Mouse (Mus musculus) neural tube, embryonic 15.5 days (tissue): ENCODE data around the gene Kpna1. TPM values are rescaled to one million over a fixed set of nuclear protein-coding genes. Genes with fewer than 3 reads are reported as not detected.

ENCODE experiments used
- ATAC-seq: fragments of 200-750 bp; cut with Nextera tagmentation; 2 replicates; pipeline ENCODE4 v1.8.0; 2017; ENCODE audit warnings: mild to moderate bottlenecking, moderate TSS enrichment, moderate library complexity; ENCODE audit not compliant: low FRiP score
- H3K27ac ChIP-seq: fragments of 300-500 bp; sonication (generic); replicated peaks from 2 replicates; pipeline ENCODE4 v1.5.1; 2015; ENCODE audit warnings: mild to moderate bottlenecking, inconsistent platforms
- H3K27me3 ChIP-seq: fragments of 300-500 bp; sonication (generic); replicated peaks from 2 replicates; pipeline ENCODE4 v1.6.1; 2015; ENCODE audit warnings: inconsistent platforms
- H3K36me3 ChIP-seq: fragments of 300-500 bp; sonication (generic); 2 replicates; pipeline ENCODE4 v1.6.1; 2015; ENCODE audit warnings: inconsistent platforms
- H3K4me1 ChIP-seq: fragments of 300-500 bp; sonication (generic); 2 replicates; pipeline ENCODE4 v1.6.1; 2015; ENCODE audit warnings: inconsistent platforms
- H3K4me2 ChIP-seq: fragments of 300-500 bp; sonication (generic); 2 replicates; pipeline ENCODE4 v1.6.1; 2015; ENCODE audit warnings: inconsistent platforms, mild to moderate bottlenecking, moderate library complexity
- H3K4me3 ChIP-seq: fragments of 300-500 bp; sonication (generic); replicated peaks from 2 replicates; pipeline ENCODE4 v1.5.1; 2015; ENCODE audit warnings: mild to moderate bottlenecking, inconsistent platforms
- H3K9ac ChIP-seq: fragments of 300-500 bp; sonication (generic); replicated peaks from 2 replicates; pipeline ENCODE4 v1.6.1; 2015; ENCODE audit warnings: mild to moderate bottlenecking, inconsistent platforms
- H3K9me3 ChIP-seq: fragments of 300-500 bp; sonication (generic); replicated peaks from 2 replicates; pipeline ENCODE4 v1.6.1; 2016; ENCODE audit warnings: inconsistent platforms
- WGBS: fragments of 180-500 bp; shearing (Covaris S2); methylation state at CpG from one replicate; pipeline ENCODE4 v1.1.7; 2015; ENCODE audit warnings: mixed read lengths; 5-methylcytosine and 5-hydroxymethylcytosine counted together
- polyA plus RNA-seq: library from polyadenylated mRNA; unstranded; fragments of >200 nt; fragmentation: Nextera tagmentation; extraction: Ambion mirVana; gene quantifications from 2 replicates; pipeline ENCODE4 v1.2.1, GENCODE M21; 2015

Kpna1 gene
- polyA plus RNA-seq, 1 experiment from 2014 or later, result 65.6 TPM

DNA sequence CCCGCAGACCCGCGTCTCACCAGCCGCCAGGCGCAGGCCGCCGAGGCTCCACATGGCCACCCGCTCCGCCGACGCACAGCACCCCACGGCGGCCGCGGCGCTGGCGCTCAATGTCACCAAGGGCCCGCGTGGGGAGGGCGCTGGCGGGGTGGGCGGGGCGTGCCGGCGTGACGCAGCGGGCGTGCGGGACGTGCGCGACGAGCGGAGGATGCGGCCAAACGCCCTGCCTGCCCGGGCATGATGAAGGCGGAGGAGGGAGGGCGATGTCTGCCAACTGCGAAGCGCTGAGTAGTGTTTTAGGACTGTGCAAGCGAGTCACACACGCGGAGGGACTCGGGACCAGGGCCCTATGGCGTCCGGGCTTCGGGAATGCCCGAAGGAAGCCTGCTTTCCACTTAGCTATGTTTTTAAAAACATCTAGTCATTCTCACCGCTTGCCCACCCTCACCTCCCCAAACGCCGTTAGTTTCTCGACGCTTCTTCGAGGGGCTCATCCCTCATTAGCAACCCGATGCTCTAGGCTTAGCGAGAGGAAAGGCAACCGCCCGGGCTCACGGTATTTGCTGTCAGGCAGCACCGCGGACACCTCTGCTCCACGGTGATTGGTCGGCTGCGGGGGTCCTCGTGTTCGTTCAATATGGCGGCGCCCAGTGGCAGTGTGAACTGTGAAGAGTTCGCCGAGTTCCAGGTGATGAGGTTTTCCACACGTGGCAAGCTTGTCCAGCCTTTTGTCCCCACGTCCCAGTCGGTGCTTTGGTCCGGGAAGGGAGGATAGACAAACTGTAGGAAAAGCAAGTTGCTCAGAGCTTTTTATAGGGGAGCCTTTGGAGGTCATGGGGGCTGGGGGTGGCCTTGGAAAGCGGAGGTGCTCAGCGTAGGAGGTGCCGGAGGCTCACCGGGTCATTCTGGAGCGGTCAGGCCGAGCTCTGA, 93.2 kb downstream of the Kpna1 start, which contains the start of the genes Fam162a and Ccdc58:
Fam162a (minus strand) TSS at position 145 of the 930 bp plus-strand sequence.
Ccdc58 (plus strand) TSS at position 236 of the 930 bp plus-strand sequence.
- Histone ChIP-seq H3K4me3 (peak within 1 kb of the TSS; percentile 86), H3K27me3 (no peaks in the 10 kb centered on the region), H3K4me2 (peak within 1 kb of the TSS; percentile 85), H3K9ac (peak within 1 kb of the TSS; percentile 89), H3K9me3 (no peaks in the 10 kb centered on the region), H3K27ac (peak within 1 kb of the TSS; percentile 100), H3K4me1 (peaks cover 27% of the 10 kb centered on the region), H3K36me3 (no peaks in the 10 kb centered on the region)
- peak; percentile 98 for ATAC-seq
- WGBS, result under 1% methylated on average over 78 of the region's 81 CpGs

DNA sequence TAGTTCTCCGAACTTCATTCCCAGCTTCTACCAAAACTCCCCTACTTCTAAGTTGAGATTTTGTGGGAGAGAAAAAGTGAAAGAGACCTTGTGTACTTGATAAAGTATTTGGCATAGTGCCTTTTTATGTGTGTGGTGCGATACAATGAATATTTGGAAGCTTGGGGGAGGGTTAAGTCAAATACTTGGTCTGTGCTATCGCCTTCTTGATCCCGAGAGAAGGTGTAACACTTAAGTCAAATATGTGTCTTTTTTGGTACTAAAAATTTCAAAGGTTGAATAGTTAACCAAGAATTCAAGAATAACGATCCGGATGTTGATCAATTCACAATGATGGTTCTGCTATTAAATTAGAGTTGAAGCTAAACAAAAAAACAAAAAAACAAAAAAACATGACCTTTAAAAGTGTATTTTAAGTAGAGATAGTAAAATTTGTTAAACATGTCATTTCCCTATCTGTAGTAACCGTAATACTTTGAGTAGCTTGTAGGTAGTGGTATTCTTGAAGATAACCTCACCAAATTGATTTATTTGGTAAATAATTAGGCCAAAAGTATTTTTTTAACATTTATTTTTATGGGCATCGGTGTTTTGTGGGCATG, 94.0 kb downstream of the Kpna1 start:
- WGBS, result 27% methylated on average over 8 of the region's 8 CpGs
- peak overlapping the region; percentile 86 for H3K4me3 ChIP-seq
- H3K36me3 ChIP-seq, result no peaks in the 10 kb centered on the region
- ATAC-seq, result no peak
- no peaks in the 10 kb centered on the region for H3K9me3 ChIP-seq
- peak overlapping the region; percentile 89 for H3K9ac ChIP-seq
- peaks cover 27% of the 10 kb centered on the region for H3K4me1 ChIP-seq
- H3K27ac ChIP-seq, result peak overlapping the region; percentile 100
- H3K4me2 ChIP-seq, result peak overlapping the region; percentile 85
- H3K27me3 ChIP-seq, result no peaks in the 10 kb centered on the region

GRCm38 (mm10) chr16:36074772-36075171, 96.2 kb downstream of the Kpna1 start:
- H3K4me3 ChIP-seq, result no peak overlapping the region
- H3K4me1 ChIP-seq, result peaks cover 13% of the 10 kb centered on the region
- no peaks in the 10 kb centered on the region for H3K36me3 ChIP-seq
- H3K27me3 ChIP-seq, result no peaks in the 10 kb centered on the region
- no peak overlapping the region for H3K27ac ChIP-seq
- ATAC-seq, result no peak
- 91% methylated on average over 3 of the region's 3 CpGs for WGBS
- H3K4me2 ChIP-seq, result no peak overlapping the region
- H3K9ac ChIP-seq, result no peak overlapping the region
- H3K9me3 ChIP-seq, result no peaks in the 10 kb centered on the region

GRCm38 (mm10) chr16:36079916-36080315, 101.4 kb downstream of the Kpna1 start:
- no peaks in the 10 kb centered on the region for H3K27me3 ChIP-seq
- no peak overlapping the region for H3K4me2 ChIP-seq
- 98% methylated on average over 3 of the region's 3 CpGs for WGBS
- ATAC-seq, result no peak
- H3K27ac ChIP-seq, result no peak overlapping the region
- H3K9me3 ChIP-seq, result no peaks in the 10 kb centered on the region
- H3K4me1 ChIP-seq, result no peaks in the 10 kb centered on the region
- no peak overlapping the region for H3K4me3 ChIP-seq
- H3K9ac ChIP-seq, result no peak overlapping the region
- peaks cover 7% of the 10 kb centered on the region; the same call in 1 of the 2 replicates for H3K36me3 ChIP-seq

Other genes with a start within 250 kb of the Kpna1 start
- gene Dirc2, start 209.4 kb upstream of the Kpna1 start, polyA plus RNA-seq, result 26.8 and 29.9 TPM in 2 replicates
- 12.1 and 12.7 TPM in 2 replicates for gene Hspbap1, start 208.4 kb upstream of the Kpna1 start, polyA plus RNA-seq
- 0.65 and 2.0 TPM in 2 replicates for gene Parp14, start 107.2 kb upstream of the Kpna1 start, polyA plus RNA-seq
- 2.0 and 7.8 TPM in 2 replicates for gene Parp9, start 40.3 kb upstream of the Kpna1 start, polyA plus RNA-seq
- 1.4 and 6.1 TPM in 2 replicates for gene Dtx3l, start 39.6 kb upstream of the Kpna1 start, polyA plus RNA-seq
- gene Wdr5b, start 62.4 kb downstream of the Kpna1 start, polyA plus RNA-seq, result 12.0 and 12.4 TPM in 2 replicates
- 146 and 193 TPM in 2 replicates for gene Fam162a, start 92.8 kb downstream of the Kpna1 start, polyA plus RNA-seq
- 33.0 and 39.3 TPM in 2 replicates for gene Ccdc58, start 92.9 kb downstream of the Kpna1 start, polyA plus RNA-seq
- gene Csta1, start 152.5 kb downstream of the Kpna1 start, polyA plus RNA-seq, result not detected in 2 replicates
- 0.72 and 1.0 TPM in 2 replicates for gene Stfa2l1, start 178.1 kb downstream of the Kpna1 start, polyA plus RNA-seq
- gene Gm5483, start 205.5 kb downstream of the Kpna1 start, polyA plus RNA-seq, result 0.44 and 1.8 TPM in 2 replicates
- gene Gm5416, start 231.7 kb downstream of the Kpna1 start, polyA plus RNA-seq, result not detected in 2 replicates
- gene 2010005H15Rik, start 242.7 kb downstream of the Kpna1 start, polyA plus RNA-seq, result not detected in 2 replicates